Mouse (Mus musculus): ENCODE measurements around the gene Gsdma3. TPM values are rescaled to one million over a fixed set of nuclear protein-coding genes. Genes with fewer than 3 reads are reported as not detected.

Gsdma3 gene
- total RNA-seq (2012; rRNA removed) (not detected in 2 replicates), polyA plus RNA-seq (2012; ENCODE audit: insufficient read depth in 1 of 2, insufficient read length in 2 of 2, low read depth in 1 of 2, low replicate concordance in 2 of 2, missing spikeins in 1 of 2) (not detected)

- no peaks in the 10 kb centered on the region for H3K4me1 ChIP-seq (ENCODE audit: control insufficient read depth in 1 of 2, insufficient read depth in 2 of 2, low read length in 2 of 2)
- H3K4me3 ChIP-seq (ENCODE audit: control insufficient read depth in 1 of 2, insufficient read depth in 1 of 2, low read depth in 2 of 2, low read length in 2 of 2), result no peak within 1 kb of the TSS
- H3K79me2 ChIP-seq (ENCODE audit: control insufficient read depth, insufficient read depth, low read length, poor library complexity), result no peaks in the 10 kb centered on the region
- H3K27me3 ChIP-seq (ENCODE audit: control insufficient read depth in 1 of 2, insufficient read depth in 2 of 2, low read length in 2 of 2), result no peaks in the 10 kb centered on the region; a peak in 1 of 4 replicates
- TF ChIP-seq RAD21 (IDR thresholded peaks at IDR 0.05; ENCODE audit: low read depth, low read length), result no peak
- TF ChIP-seq JUND (IDR thresholded peaks at IDR 0.05; ENCODE audit: low read depth, low read length), result no peak
- no peak for TF ChIP-seq CTCF (IDR thresholded peaks at IDR 0.05 in 2 of 3, conservative IDR thresholded peaks at IDR 0.05 in 1 of 3; ENCODE audit: control insufficient read depth in 1 of 3, insufficient read depth in 1 of 3, low read depth in 2 of 3, low read length in 3 of 3, poor library complexity in 1 of 3, severe bottlenecking in 1 of 3)
- no peak for TF ChIP-seq ZKSCAN1 (IDR thresholded peaks at IDR 0.05; ENCODE audit: low read depth, low read length)
- no peak for TF ChIP-seq MAZ (IDR thresholded peaks at IDR 0.05; ENCODE audit: low read depth, low read length)
- no peak for TF ChIP-seq KAT2A (conservative IDR thresholded peaks at IDR 0.05; ENCODE audit: low read depth, low read length)
- no peak for TF ChIP-seq ETS1 (IDR thresholded peaks at IDR 0.05; ENCODE audit: low read depth, low read length)
- no peak for TF ChIP-seq RCOR1 (IDR thresholded peaks at IDR 0.05; ENCODE audit: low read depth, low read length)
- TF ChIP-seq CHD2 (IDR thresholded peaks at IDR 0.05; ENCODE audit: low read length), result no peak
- no peak for TF ChIP-seq UBTF (IDR thresholded peaks at IDR 0.05; ENCODE audit: borderline replicate concordance, insufficient read depth, low read depth, low read length)
- no peak for TF ChIP-seq SMC3 (IDR thresholded peaks at IDR 0.05; ENCODE audit: low read depth, low read length)
- H3K9me3 ChIP-seq (replicated peaks; ENCODE audit: insufficient read depth, low read length), result no peaks in the 10 kb centered on the region
- no peak within 1 kb of the TSS for H3K27ac ChIP-seq (ENCODE audit: control insufficient read depth, low read depth, low read length)
- DNase-seq (ENCODE audit: low read depth, low spot score), result no peak
- H3K36me3 ChIP-seq (ENCODE audit: control insufficient read depth in 1 of 2, insufficient read depth in 2 of 2, low read length in 2 of 2), result no peaks in the 10 kb centered on the region; a peak in 1 of 4 replicates
- H3K9ac ChIP-seq (ENCODE audit: control insufficient read depth, low read depth, low read length, poor library complexity, severe bottlenecking), result no peak within 1 kb of the TSS
These were observed at the start of gene Gsdma3, which contains the start of gene Gm12355 for GRCm38 (mm10) chr11:98625611-98626410. TSS of gene Gsdma3 (plus strand) at chr11:98626360. TSS of gene Gm12355 (minus strand) at chr11:98625661.

- no peak overlapping the region for H3K4me3 ChIP-seq (ENCODE audit: control insufficient read depth in 1 of 2, insufficient read depth in 1 of 2, low read depth in 2 of 2, low read length in 2 of 2)
- no peak overlapping the region for H3K9ac ChIP-seq (ENCODE audit: control insufficient read depth, low read depth, low read length, poor library complexity, severe bottlenecking)
- no peak for TF ChIP-seq ETS1 (IDR thresholded peaks at IDR 0.05; ENCODE audit: low read depth, low read length)
- TF ChIP-seq MEF2A (IDR thresholded peaks at IDR 0.05; ENCODE audit: extremely low read depth, insufficient replicate concordance, low read depth, low read length, poor library complexity, severe bottlenecking), result no peak
- TF ChIP-seq ZMIZ1 (IDR thresholded peaks at IDR 0.05; ENCODE audit: low read depth, low read length), result no peak
- TF ChIP-seq POLR2A (IDR thresholded peaks at IDR 0.05; ENCODE audit: control insufficient read depth in 1 of 2, insufficient read depth in 1 of 2, low read depth in 1 of 2, low read length in 2 of 2, poor library complexity in 1 of 2), result no peak
- TF ChIP-seq HCFC1 (IDR thresholded peaks at IDR 0.05; ENCODE audit: low read depth, low read length), result no peak
- no peak for TF ChIP-seq POLR2AphosphoS2 (IDR thresholded peaks at IDR 0.05; ENCODE audit: low read length)
- no peak for DNase-seq (ENCODE audit: low read depth, low spot score)
- H3K4me1 ChIP-seq (ENCODE audit: control insufficient read depth in 1 of 2, insufficient read depth in 2 of 2, low read length in 2 of 2), result peaks cover 19 to 32% of the 10 kb centered on the region in 2 experiments; a peak in 3 of 4 replicates
- no peaks in the 10 kb centered on the region for H3K27me3 ChIP-seq (ENCODE audit: control insufficient read depth in 1 of 2, insufficient read depth in 2 of 2, low read length in 2 of 2)
- no peak overlapping the region for H3K27ac ChIP-seq (ENCODE audit: control insufficient read depth, low read depth, low read length)
- no peaks in the 10 kb centered on the region for H3K9me3 ChIP-seq (replicated peaks; ENCODE audit: insufficient read depth, low read length)
- H3K79me2 ChIP-seq (ENCODE audit: control insufficient read depth, insufficient read depth, low read length, poor library complexity), result no peaks in the 10 kb centered on the region; the same call in 1 of the 2 replicates
- peaks cover 0 to 29% of the 10 kb centered on the region in 2 experiments; a peak in 2 of 4 replicates for H3K36me3 ChIP-seq (ENCODE audit: control insufficient read depth in 1 of 2, insufficient read depth in 2 of 2, low read length in 2 of 2)
These were observed 48.4 kb upstream of the Gsdma3 start for GRCm38 (mm10) chr11:98577776-98578175.

All from MEL (cell line).